Mouse (Mus musculus) heart, adult 2 months (tissue): ENCODE measurements at regions not wholly inside any gene's neighbourhood (a gene's known extent, or its start where the extent isn't known, plus 50 kb on each side); places are given as distances from the start of the nearest gene placed in this dataset.

Source experiments
- CTCF ChIP-seq: fragments of 200-600 bp; IDR thresholded peaks from 2 replicates; pipeline ENCODE4 v1.8.1; 2022; ENCODE audit warnings: antibody characterized with exemption, mild to moderate bottlenecking, moderate library complexity
- EP300 ChIP-seq: fragments of 200-500 bp; IDR thresholded peaks from 2 replicates; pipeline ENCODE4 v1.6.1; 2011; ENCODE audit warnings: low read depth, low read length, control low read depth; ENCODE audit not compliant: insufficient read depth
- POLR2A ChIP-seq: fragments of 200-500 bp; IDR thresholded peaks from 2 replicates; pipeline ENCODE4 v1.6.1; 2011; ENCODE audit warnings: mild to moderate bottlenecking, low read depth, low read length, control low read depth; ENCODE audit not compliant: insufficient read depth

- TF ChIP-seq CTCF: no peak
- TF ChIP-seq POLR2A: no peak
- no peak for TF ChIP-seq EP300
Observed at GRCm38 (mm10) chr11:79805981-79806415, 156.2 kb downstream of the Utp6 start.
